11 mouse cellular contexts compared by ENCODE assay signal in genomic region chr2:157307715-157308265, GRCm38 (mm10). TPM values are rescaled to one million over a fixed set of nuclear protein-coding genes. Genes with fewer than 3 reads are reported as not detected.
DNase-seq lines count a peak whose midpoint lies in the region; ATAC-seq and TF ChIP-seq lines count a peak whose summit lies in the region.
"Had no signal": no experiment of that assay in that cellular context is flagged by ENCODE, and none has a peak within 500 bp of the region (broad histone marks: within the 10 kb centered on the region; RNA-seq: fewer than 3 reads in every experiment).

No protein-coding gene starts in this region.

- H3K4me2 ChIP-seq in forebrain, embryonic 13.5 days = no peak overlapping the region
- no peak overlapping the region for H3K4me2 ChIP-seq in forebrain, embryonic 11.5 days (ENCODE audit: low read depth, low read length, severe bottlenecking)
- no peak overlapping the region for H3K4me2 ChIP-seq in limb, embryonic 14.5 days (replicated peaks; ENCODE audit: low read depth, low read length, severe bottlenecking)

- H3K9ac ChIP-seq in forebrain, embryonic 13.5 days = no peak overlapping the region
- H3K9ac ChIP-seq in forebrain, embryonic 11.5 days (ENCODE audit: low read length) = no peak overlapping the region
- H3K9ac ChIP-seq in limb, embryonic 14.5 days (ENCODE audit: low read depth, low read length, severe bottlenecking) = no peak overlapping the region

- peaks cover 91% of the 10 kb centered on the region for H3K36me3 ChIP-seq in forebrain, embryonic 13.5 days (ENCODE audit: poor library complexity, severe bottlenecking)
- peaks cover 21% of the 10 kb centered on the region for H3K36me3 ChIP-seq in forebrain, embryonic 11.5 days (ENCODE audit: control insufficient read depth, insufficient read depth, low read length)
- H3K36me3 ChIP-seq in limb, embryonic 14.5 days (ENCODE audit: control insufficient read depth, insufficient read depth, low read length) = peaks cover 73% of the 10 kb centered on the region

- TF ChIP-seq CTCF in brain, embryonic 14.5 days (IDR thresholded peaks at IDR 0.05; ENCODE audit: borderline replicate concordance, extremely low read depth, insufficient read depth, insufficient read length) = no peak

- H3K27ac ChIP-seq in forebrain, embryonic 13.5 days = peak overlapping the region; percentile 49
- no peak overlapping the region for H3K27ac ChIP-seq in forebrain, embryonic 11.5 days (ENCODE audit: low read depth, low read length)
- peak overlapping the region; percentile 0 for H3K27ac ChIP-seq in limb, embryonic 14.5 days (replicated peaks; ENCODE audit: low read depth, low read length)

- H3K4me3 ChIP-seq in forebrain, embryonic 13.5 days = no peak overlapping the region
- no peak overlapping the region for H3K4me3 ChIP-seq in forebrain, embryonic 11.5 days (ENCODE audit: low read depth, low read length)
- H3K4me3 ChIP-seq in limb, embryonic 14.5 days (replicated peaks; ENCODE audit: low read length) = no peak overlapping the region

- WGBS in forebrain, embryonic 13.5 days = 82% methylated on average over 4 of the region's 4 CpGs
- 94% methylated on average over 4 of the region's 4 CpGs for WGBS in forebrain, embryonic 11.5 days
- 81% methylated on average over 4 of the region's 4 CpGs for WGBS in limb, embryonic 14.5 days

- H3K9me3 ChIP-seq in forebrain, embryonic 13.5 days (replicated peaks) = no peaks in the 10 kb centered on the region
- H3K9me3 ChIP-seq in forebrain, embryonic 11.5 days (ENCODE audit: control insufficient read depth, low read length) = no peaks in the 10 kb centered on the region
- no peaks in the 10 kb centered on the region for H3K9me3 ChIP-seq in limb, embryonic 14.5 days (ENCODE audit: control insufficient read depth, low read length)

- no peaks in the 10 kb centered on the region for H3K27me3 ChIP-seq in forebrain, embryonic 13.5 days
- no peaks in the 10 kb centered on the region for H3K27me3 ChIP-seq in forebrain, embryonic 11.5 days (ENCODE audit: control insufficient read depth, insufficient read depth, low read length)
- H3K27me3 ChIP-seq in limb, embryonic 14.5 days (ENCODE audit: control insufficient read depth, insufficient read depth, low read length) = no peaks in the 10 kb centered on the region

- peaks cover 18% of the 10 kb centered on the region; the same call in 1 of the 2 replicates for H3K4me1 ChIP-seq in forebrain, embryonic 13.5 days
- 0 out of 2 replicates have a peak, but pooled peaks cover 2% of the 10 kb centered on the region for H3K4me1 ChIP-seq in forebrain, embryonic 11.5 days (replicated peaks; ENCODE audit: control insufficient read depth, insufficient read depth, low read length)
- H3K4me1 ChIP-seq in limb, embryonic 14.5 days (ENCODE audit: control insufficient read depth, insufficient read depth, low read length) = peaks cover 12% of the 10 kb centered on the region; the same call in 1 of the 2 replicates

- DNase-seq in forebrain, embryonic 11.5 days (ENCODE audit: low spot score) = no peak
- peak; percentile 41 for DNase-seq in layer of hippocampus, adult 11-12 months (ENCODE audit: low spot score)
- no peak for DNase-seq in layer of hippocampus, postnatal 25 days (ENCODE audit: extremely low spot score in 1 of 2, low spot score in 1 of 2)
- peak; percentile 72 for DNase-seq in brain, embryonic 14.5 days (ENCODE audit: low read depth)
- DNase-seq in limb, embryonic 14.5 days (ENCODE audit: low spot score) = no peak
- DNase-seq in testis, postnatal 14 days (ENCODE audit: low spot score) = no peak
- DNase-seq in thymus, postnatal 4 days = no peak

- no peak for TF ChIP-seq POLR2A in brain, embryonic 14.5 days (IDR thresholded peaks at IDR 0.05; ENCODE audit: borderline replicate concordance, extremely low read depth, insufficient read depth, insufficient read length, poor library complexity, severe bottlenecking)
- TF ChIP-seq POLR2A in limb, embryonic 14.5 days (IDR thresholded peaks at IDR 0.05; ENCODE audit: borderline replicate concordance, extremely low read depth, insufficient read depth, insufficient read length) = no peak

- no peak for ATAC-seq in forebrain, embryonic 13.5 days
- ATAC-seq in forebrain, embryonic 11.5 days (replicated peaks; ENCODE audit: low FRiP score) = no peak
- ATAC-seq in limb, embryonic 14.5 days (ENCODE audit: low FRiP score, low read depth) = no peak

RNA-seq across cellular contexts. Expression of gene Mroh8, which starts 28.4 kb away (rescaled TPM):
- polyA plus RNA-seq in forebrain, embryonic 13.5 days (2015; fragmentation: Nextera tagmentation; extraction: Ambion mirVana) = 0.64 and 0.72 TPM in 2 replicates
- polyA plus RNA-seq in forebrain, embryonic 11.5 days (2014; fragmentation: Nextera tagmentation; extraction: Ambion mirVana) = 0.48 and 1.1 TPM in 2 replicates
- 1 to 10 TPM; 1.0 to 1.2 TPM for total RNA-seq in layer of hippocampus, postnatal 25 days (2021)
- 0.34 and 0.38 TPM in 2 replicates for polyA plus RNA-seq in brain, embryonic 14.5 days (2012; rRNA removed)
- 0.18 and 0.24 TPM in 2 replicates for polyA plus RNA-seq in limb, embryonic 14.5 days (2012; rRNA removed)
- 0.35 and 0.36 TPM in 2 replicates for polyA plus RNA-seq in limb, embryonic 14.5 days (2014; fragmentation: Nextera tagmentation; extraction: Ambion mirVana)
- total RNA-seq: megakaryocyte-erythroid progenitor cell, adult 5-6 weeks had no signal

RNA-seq across cellular contexts. Expression of gene Rpn2, which starts 29.0 kb away (rescaled TPM):
- polyA plus RNA-seq in forebrain, embryonic 13.5 days (2015; fragmentation: Nextera tagmentation; extraction: Ambion mirVana) = 197 and 218 TPM in 2 replicates
- 272 and 277 TPM in 2 replicates for polyA plus RNA-seq in forebrain, embryonic 11.5 days (2014; fragmentation: Nextera tagmentation; extraction: Ambion mirVana)
- total RNA-seq in layer of hippocampus, postnatal 25 days (2021) = 100 to 1,000 TPM; 133 to 141 TPM
- polyA plus RNA-seq in brain, embryonic 14.5 days (2012; rRNA removed) = 195 and 208 TPM in 2 replicates
- polyA plus RNA-seq in limb, embryonic 14.5 days (2012; rRNA removed) = 329 and 384 TPM in 2 replicates
- polyA plus RNA-seq in limb, embryonic 14.5 days (2014; fragmentation: Nextera tagmentation; extraction: Ambion mirVana) = 307 and 315 TPM in 2 replicates

RNA-seq across cellular contexts. Expression of gene Ghrh, which starts 39.5 kb away (rescaled TPM):
- 2.5 TPM in 2 replicates for polyA plus RNA-seq in forebrain, embryonic 13.5 days (2015; fragmentation: Nextera tagmentation; extraction: Ambion mirVana)
- polyA plus RNA-seq in forebrain, embryonic 11.5 days (2014; fragmentation: Nextera tagmentation; extraction: Ambion mirVana) = 0.83 and 1.5 TPM in 2 replicates
- total RNA-seq in layer of hippocampus, postnatal 25 days (2021) = under 1 TPM in 1 of 2 experiments, not detected in 1; 0.59 TPM
- polyA plus RNA-seq in brain, embryonic 14.5 days (2012; rRNA removed) = 2.1 and 2.8 TPM in 2 replicates
- polyA plus RNA-seq in limb, embryonic 14.5 days (2012; rRNA removed) = 0.54 and 0.65 TPM in 2 replicates
- polyA plus RNA-seq in limb, embryonic 14.5 days (2014; fragmentation: Nextera tagmentation; extraction: Ambion mirVana) = 0.56 TPM in 1 of 2 replicates, not detected in the other
- total RNA-seq: left cerebral cortex, postnatal 14 days; megakaryocyte-erythroid progenitor cell, adult 5-6 weeks had no signal
- polyA plus RNA-seq: kidney, embryonic 14.5 days had no signal

RNA-seq across cellular contexts. Expression of gene Manbal, which starts 59.6 kb away (rescaled TPM):
- polyA plus RNA-seq in forebrain, embryonic 13.5 days (2015; fragmentation: Nextera tagmentation; extraction: Ambion mirVana) = 89.9 and 95.2 TPM in 2 replicates
- 31.0 and 34.8 TPM in 2 replicates for polyA plus RNA-seq in forebrain, embryonic 11.5 days (2014; fragmentation: Nextera tagmentation; extraction: Ambion mirVana)
- total RNA-seq in layer of hippocampus, postnatal 25 days (2021) = 10 to 100 TPM; 61.3 to 66.5 TPM
- polyA plus RNA-seq in brain, embryonic 14.5 days (2012; rRNA removed) = 80.2 and 93.0 TPM in 2 replicates
- polyA plus RNA-seq in limb, embryonic 14.5 days (2012; rRNA removed) = 80.4 and 82.3 TPM in 2 replicates
- 47.1 and 52.8 TPM in 2 replicates for polyA plus RNA-seq in limb, embryonic 14.5 days (2014; fragmentation: Nextera tagmentation; extraction: Ambion mirVana)

Comparison
In these comparisons a context has a peak if more than half of its experiments do, and no peak if none do; other contexts are left out.
1. DNase-seq: peak in layer of hippocampus, adult 11-12 months (single experiment) and brain, embryonic 14.5 days (single experiment); none in forebrain, embryonic 11.5 days (single experiment), layer of hippocampus, postnatal 25 days (0 of 2), limb, embryonic 14.5 days (single experiment), testis, postnatal 14 days (single experiment) and thymus, postnatal 4 days (single experiment).